Mouse (Mus musculus) cerebellum, postnatal 4 days (tissue): ENCODE results near the gene Fcgr1.
"Not testable (repeated sequence)": the region's sequence is repeated elsewhere in the genome, so short reads cannot be mapped to it uniquely, and the experiment has no call there.

Experiments
- DNase-seq, 2 experiments: peaks; one replicate each; pipeline ENCODE4 v3.0.0; 2022; ENCODE audit warnings: low spot score in 2 of 2, mixed read lengths in 1 of 2

Fcgr1 gene

DNA sequence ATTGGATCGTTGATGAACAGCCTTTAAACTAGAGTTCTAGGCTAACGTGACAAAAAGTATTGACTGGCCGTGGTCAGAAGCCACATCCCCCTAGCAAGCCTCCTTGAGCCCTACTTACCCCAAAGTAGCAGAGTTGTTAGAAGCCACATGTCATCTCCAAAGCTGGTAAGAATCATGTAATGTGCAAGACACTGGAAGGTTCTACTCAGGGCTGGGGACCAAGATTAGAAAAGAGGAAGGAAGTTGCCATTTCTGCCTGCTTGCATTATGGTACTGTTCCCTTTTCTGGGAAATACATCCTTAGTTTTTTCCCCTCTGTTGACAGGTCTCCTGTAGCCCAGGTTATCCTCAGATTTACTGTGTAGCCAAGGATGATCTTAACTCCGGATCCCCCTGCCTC is at the start of gene Fcgr1:
Gene Fcgr1 (minus strand): TSS at position 183 of the 400 bp plus-strand sequence.
- no peak for DNase-seq

GRCm38 (mm10) chr3:96342652-96343051 is 48.9 kb upstream of the Fcgr1 start:
- not testable (repeated sequence) for DNase-seq

DNA sequence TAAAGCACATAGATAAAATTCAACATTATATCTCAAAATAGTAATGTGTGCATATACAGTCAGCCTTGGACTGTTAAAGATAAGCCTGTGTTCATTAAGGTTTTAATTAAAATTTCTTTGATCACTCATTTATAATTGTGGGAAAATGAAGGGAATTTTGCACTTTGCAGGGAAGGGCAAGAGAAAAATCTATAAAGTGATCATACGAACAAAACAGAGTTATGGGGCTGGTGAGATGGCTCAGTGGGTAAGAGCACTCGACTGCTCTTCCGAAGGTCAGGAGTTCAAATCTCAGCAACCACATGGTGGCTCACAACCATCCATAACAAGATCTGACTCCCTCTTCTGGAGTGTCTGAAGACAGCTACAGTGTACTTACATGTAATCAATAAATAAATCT is 48.3 kb upstream of the Fcgr1 start:
- DNase-seq, result not testable (repeated sequence)

GRCm38 (mm10) chr3:96340611-96341312 is 47.0 kb upstream of the Fcgr1 start:
- DNase-seq, result no peak

DNA sequence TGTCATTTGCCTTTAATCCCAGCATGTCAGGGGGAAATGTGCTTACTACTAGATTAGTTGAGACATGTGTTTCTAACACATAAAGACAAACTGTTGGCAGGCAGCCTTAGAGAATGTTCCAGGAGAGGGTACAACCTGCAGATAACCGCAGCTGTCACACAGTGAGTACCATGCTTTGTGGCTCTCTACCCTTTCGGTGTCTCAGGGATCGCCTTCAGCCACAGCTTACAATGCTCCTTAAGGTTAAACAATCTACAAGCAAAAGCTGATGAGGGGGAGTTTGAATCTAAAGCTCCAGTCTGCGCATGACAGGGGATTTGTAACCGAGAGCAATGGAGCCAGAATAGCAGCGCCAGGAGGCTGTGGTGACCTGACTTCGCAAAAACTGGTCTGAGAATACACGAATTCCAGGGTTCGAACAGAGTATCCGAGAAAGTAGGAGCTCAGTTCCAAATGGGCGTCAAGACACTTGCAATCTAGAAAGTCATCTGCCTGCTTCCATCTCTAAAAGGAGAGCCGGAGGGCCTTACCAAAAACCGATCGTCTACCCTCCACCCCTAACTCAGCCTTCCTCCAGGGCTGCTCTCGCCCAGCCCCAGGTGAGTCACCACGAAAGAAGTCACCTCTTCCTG is 45.2 kb upstream of the Fcgr1 start:
- no peak for DNase-seq

- no peak for DNase-seq
These were observed 44.3 kb upstream of the Fcgr1 start for GRCm38 (mm10) chr3:96338043-96338442.

GRCm38 (mm10) chr3:96337269-96337668 is 43.5 kb upstream of the Fcgr1 start:
- DNase-seq, result no peak

- no peak for DNase-seq
These were observed 42.9 kb upstream of the Fcgr1 start for GRCm38 (mm10) chr3:96336636-96337035.

GRCm38 (mm10) chr3:96335591-96335990 is 41.8 kb upstream of the Fcgr1 start:
- no peak for DNase-seq

DNA sequence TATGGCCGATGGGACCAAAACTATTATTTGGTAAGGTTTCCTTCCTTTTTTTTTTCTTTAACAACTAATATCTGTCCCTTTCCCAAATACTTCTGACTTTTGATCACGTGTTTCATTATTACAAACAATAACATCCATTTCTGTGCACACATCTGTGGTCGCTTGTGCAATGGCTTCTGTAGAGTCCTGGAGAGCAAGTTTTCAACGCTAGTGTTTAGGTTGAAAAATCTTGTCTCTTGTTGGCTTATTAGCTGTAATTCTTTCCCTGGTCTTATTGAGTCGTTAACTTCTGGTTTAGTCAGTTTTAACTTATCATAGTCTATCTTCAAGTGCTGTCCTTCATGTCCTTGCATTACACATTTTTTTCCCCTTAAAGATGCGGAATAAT is 41.4 kb upstream of the Fcgr1 start:
- DNase-seq, result no peak

GRCm38 (mm10) chr3:96334175-96335162 is 40.7 kb upstream of the Fcgr1 start:
- DNase-seq, result no peak

DNA sequence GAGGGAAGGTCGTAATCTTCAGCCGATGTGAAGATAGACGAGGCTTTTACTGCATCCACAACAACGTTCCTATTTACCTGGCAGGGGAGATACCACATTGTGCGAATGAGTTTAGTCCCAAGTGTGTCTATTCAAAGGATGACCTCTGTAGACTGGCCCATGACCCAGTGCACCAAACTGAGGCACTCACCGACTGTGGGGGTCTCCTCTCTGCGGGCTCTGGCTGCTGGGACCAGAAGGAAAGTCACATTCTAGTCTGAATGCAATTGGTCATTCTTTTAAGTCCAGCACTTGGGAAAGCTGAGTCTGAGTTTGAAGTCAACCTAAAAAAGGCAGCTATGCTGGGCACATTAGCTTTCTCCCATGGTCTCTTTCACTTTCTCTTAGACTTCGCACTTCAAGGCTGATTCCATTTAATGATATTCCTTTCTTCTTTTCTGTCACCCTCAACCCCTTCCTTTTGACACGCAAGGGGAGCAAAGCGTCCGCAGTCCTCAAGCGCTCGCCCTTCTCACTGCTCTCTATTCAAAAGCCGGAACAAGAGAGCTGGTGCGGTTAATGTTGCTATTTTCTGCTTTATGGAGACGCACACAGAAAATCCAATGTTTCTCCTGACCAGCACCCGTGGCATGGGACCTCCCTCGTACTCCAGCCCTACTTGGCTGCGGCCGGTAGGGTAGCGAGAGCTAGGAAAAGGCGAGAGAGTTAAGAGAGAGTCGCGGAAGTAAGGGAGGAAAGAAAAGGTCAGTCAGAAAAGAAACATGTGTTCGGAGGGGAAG is 39.8 kb upstream of the Fcgr1 start:
- DNase-seq, result no peak

DNA sequence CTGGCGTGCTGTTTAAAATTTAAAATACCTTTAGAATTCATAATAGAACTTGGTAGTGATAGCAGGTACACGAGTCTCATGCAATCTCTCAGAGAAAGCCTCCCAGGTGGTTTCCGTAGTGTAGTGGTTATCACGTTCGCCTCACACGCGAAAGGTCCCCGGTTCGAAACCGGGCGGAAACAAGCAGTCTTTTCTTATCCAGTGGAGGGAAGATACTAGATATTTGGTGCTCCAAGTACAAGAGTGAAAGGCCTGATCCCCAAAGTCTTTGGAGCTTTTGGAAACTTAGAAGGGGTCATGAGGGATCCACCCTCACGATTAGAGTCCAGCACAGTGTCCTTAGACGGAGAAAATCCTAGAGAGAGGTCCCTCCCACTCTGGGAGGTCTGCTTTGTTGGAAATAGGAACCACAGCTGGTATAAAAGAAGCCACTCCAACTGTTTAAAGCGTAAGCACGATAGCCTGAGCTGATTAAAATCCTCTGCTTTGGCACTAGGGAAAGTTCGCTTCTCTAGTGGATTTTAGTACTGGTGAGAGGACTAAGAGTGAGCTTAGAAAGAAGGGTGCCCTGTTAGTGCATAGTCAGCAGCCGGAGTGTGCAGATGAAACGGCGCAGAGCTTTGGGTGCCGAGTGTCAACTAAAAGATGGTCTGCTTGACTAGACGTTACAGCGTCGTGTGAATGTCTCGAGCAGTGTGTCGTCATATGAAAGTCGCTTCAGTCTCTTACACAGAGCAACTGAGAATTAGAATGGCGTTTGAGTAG is 39.0 kb upstream of the Fcgr1 start:
- no peak for DNase-seq

DNA sequence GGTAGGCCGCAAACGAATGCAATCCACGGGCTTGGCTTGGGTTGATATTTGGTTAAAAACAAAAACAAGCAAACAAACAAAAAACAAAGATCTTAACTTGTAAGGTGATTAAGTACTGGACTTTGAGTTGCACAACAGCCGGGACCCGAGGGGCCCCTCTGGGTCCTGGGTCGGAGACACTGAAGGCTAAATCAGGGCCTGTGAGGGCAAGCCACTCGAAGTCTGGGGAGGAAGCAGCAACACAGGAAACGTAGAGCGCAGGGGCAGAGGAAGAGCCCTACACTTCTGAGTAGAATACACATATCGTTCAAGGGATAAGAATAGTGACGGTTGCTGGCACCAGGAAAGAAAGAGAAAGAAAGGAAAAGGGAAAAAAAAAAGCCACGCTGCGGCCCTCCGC is 38.2 kb upstream of the Fcgr1 start:
- DNase-seq, result no peak

DNA sequence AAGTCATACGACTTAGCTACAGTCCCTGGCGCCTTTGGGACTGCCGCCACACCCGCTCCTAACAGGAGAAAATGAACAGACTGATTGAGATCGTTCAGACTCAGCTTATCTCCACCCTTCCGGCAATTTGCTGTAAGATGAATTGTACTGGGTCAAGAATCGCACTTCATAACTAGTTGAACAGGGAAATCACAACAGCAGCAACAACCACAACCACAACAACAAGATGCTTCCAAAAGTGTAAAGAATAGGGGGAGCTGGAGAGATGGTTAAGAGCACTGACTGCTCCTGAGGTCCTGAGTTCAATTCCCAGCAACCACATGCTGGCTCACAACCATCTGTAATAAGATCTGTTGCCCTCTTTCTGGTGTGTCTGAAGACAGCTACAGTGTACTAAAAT is 37.7 kb upstream of the Fcgr1 start:
- no peak for DNase-seq

DNA sequence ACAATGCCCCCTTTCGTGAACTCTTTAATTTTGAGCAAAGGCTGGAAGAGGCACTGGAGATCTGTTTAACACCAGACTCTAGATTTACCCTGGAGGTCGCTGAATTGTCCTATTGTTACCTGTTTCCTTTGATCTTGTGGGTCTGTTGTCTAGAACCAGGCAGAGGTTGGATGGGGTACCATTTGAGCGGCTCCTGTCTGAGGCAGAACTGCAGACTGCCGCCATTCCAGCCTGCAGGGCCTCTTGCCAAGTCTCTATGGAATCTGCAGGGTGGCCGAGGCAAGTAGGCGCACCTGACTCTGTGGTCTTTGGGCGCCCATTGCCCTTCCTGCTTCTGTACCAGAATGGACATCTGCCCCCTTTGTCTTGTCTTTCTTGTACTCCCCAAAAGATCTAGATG is 36.8 kb upstream of the Fcgr1 start:
- DNase-seq, result no peak

- DNase-seq, result no peak
These were observed 36.4 kb upstream of the Fcgr1 start for GRCm38 (mm10) chr3:96330181-96330580.

GRCm38 (mm10) chr3:96328730-96329387 is 35.1 kb upstream of the Fcgr1 start:
- DNase-seq, result no peak

DNA sequence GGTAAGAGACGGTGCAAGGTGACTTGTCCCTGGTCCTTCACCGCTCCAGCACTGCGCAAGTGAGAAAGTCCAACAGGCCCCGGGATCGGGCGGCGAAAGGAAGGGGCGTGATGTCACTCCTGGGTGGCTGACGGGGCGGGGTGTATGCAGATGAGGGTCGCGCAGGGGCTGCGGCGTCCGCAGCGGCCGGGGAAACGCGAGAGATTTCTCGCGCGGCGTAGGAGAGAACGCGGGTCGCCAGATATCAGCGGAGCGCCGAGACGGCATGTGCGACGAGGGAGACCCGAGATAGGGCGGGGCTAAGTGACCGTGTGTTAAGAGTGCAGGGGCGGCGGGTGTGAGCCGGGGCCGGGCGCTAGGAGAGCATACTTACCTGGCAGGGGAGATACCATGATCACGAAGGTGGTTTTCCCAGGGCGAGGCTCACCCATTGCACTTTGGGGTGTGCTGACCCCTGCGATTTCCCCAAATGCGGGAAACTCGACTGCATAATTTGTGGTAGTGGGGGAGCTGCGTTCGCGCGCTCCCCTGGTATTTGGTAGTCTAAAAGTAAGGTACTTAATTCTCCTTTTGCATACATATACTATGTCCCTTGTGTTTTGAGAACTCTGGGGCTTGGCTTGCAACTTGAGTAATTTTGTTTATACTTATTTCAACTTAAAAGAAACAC is 34.4 kb upstream of the Fcgr1 start:
- not testable (repeated sequence) for DNase-seq

DNA sequence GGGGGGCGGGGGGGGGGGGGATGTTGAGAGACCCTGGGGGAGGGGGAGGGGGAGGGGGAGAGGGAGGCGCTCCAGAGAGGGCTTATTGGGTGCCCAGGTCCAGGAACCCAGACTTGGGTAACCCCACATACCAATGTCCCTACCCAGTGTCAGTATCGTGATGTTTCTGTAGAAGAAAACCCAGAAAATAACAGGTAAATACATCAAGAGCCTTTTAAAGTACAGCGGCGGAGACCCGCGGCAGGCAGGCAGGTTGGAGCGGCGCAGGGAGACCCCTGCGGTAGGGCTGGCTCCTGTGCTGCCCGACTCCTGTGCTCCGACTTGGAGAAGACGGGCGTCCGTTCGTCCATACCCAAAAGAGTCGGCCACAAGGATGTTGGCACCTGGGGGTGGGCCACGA is 33.9 kb upstream of the Fcgr1 start:
- no peak for DNase-seq
